Mouse (Mus musculus) CH12.LX (cell line): ENCODE measurements at regions not wholly inside any gene's neighbourhood (a gene's known extent, or its start where the extent isn't known, plus 50 kb on each side); places are given as distances from the start of the nearest gene placed in this dataset.

Experiments used
- DNase-seq: peaks from one replicate; pipeline ENCODE4 v3.0.0-alpha.2; 2013; ENCODE audit errors: extremely low read depth
- H3K27ac ChIP-seq: 2 replicates; pipeline ENCODE4 v1.5.1; 2012; ENCODE audit warnings: low read depth, mild to moderate bottlenecking, control low read depth, moderate library complexity; ENCODE audit not compliant: insufficient read depth
- H3K27me3 ChIP-seq: replicated peaks from 2 replicates; pipeline ENCODE3; 2012; ENCODE audit warnings: inconsistent platforms
- H3K36me3 ChIP-seq, 2 experiments: replicated peaks in 1 of 2; 2 replicates each; pipeline versions ENCODE3 to v1.6.1; 2012; ENCODE audit warnings: inconsistent platforms in 1 of 2, low read length in 1 of 2, mild to moderate bottlenecking in 1 of 2, mixed read lengths in 1 of 2, moderate library complexity in 1 of 2; ENCODE audit not compliant: control insufficient read depth in 1 of 2, insufficient read depth in 1 of 2
- H3K4me1 ChIP-seq, 2 experiments: 2 replicates each; pipeline ENCODE4 v1.6.1; 2012; ENCODE audit warnings: inconsistent platforms in 1 of 2, moderate library complexity in 1 of 2; ENCODE audit not compliant: insufficient read depth in 2 of 2, control insufficient read depth in 1 of 2
- H3K4me2 ChIP-seq: 2 replicates; pipeline ENCODE4 v1.6.1; 2012; ENCODE audit warnings: low read depth, mild to moderate bottlenecking, control low read depth; ENCODE audit not compliant: poor library complexity, insufficient read depth, severe bottlenecking
- H3K4me3 ChIP-seq, 3 experiments: fragments of 150-350 bp in 1 of 3; sonication (generic) in 1 of 3; replicated peaks in 1 of 3; 2 replicates each; pipeline versions ENCODE3 to v1.5.1; 2011 to 2012; ENCODE audit warnings: low read depth in 2 of 3, low read length in 2 of 3, mild to moderate bottlenecking in 2 of 3, moderate library complexity in 2 of 3, control low read depth in 1 of 3, improper control_type of control experiment in 1 of 3, inconsistent platforms in 1 of 3, mixed read lengths in 1 of 3; ENCODE audit not compliant: poor library complexity in 1 of 3
- H3K79me2 ChIP-seq: replicated peaks from 2 replicates; pipeline ENCODE4 v1.6.1; 2012; ENCODE audit warnings: mild to moderate bottlenecking, moderate library complexity; ENCODE audit not compliant: control insufficient read depth, poor library complexity, insufficient read depth, severe bottlenecking; ENCODE audit errors: extremely low read depth
- H3K9ac ChIP-seq: 2 replicates; pipeline ENCODE4 v1.6.1; 2012; ENCODE audit warnings: low read depth, mild to moderate bottlenecking, control low read depth, moderate library complexity; ENCODE audit not compliant: insufficient read depth
- H3K9me3 ChIP-seq: replicated peaks from 2 replicates; pipeline ENCODE3; 2012; ENCODE audit warnings: low read length, inconsistent platforms, mixed read lengths
- BHLHE40 ChIP-seq: IDR thresholded peaks from 2 replicates; pipeline ENCODE4 v1.6.1; 2011; ENCODE audit warnings: mild to moderate bottlenecking, low read depth, low read length, improper control_type of control experiment
- CHD1 ChIP-seq: IDR thresholded peaks from 2 replicates; pipeline ENCODE4 v1.6.1; 2012; ENCODE audit warnings: low read depth, low read length, improper control_type of control experiment, inconsistent platforms
- CHD2 ChIP-seq: IDR thresholded peaks from 2 replicates; pipeline ENCODE4 v1.6.1; 2011; ENCODE audit warnings: low read length, improper control_type of control experiment
- E2F4 ChIP-seq: IDR thresholded peaks from 2 replicates; pipeline ENCODE4 v1.6.1; 2011; ENCODE audit warnings: low read depth, low read length, improper control_type of control experiment; ENCODE audit not compliant: insufficient replicate concordance
- EP300 ChIP-seq: IDR thresholded peaks from 2 replicates; pipeline ENCODE4 v1.6.1; 2011; ENCODE audit warnings: low read length, improper control_type of control experiment
- GABPA ChIP-seq: IDR thresholded peaks from 2 replicates; pipeline ENCODE4 v1.6.1; 2012; ENCODE audit warnings: low read depth, low read length, improper control_type of control experiment, inconsistent platforms; ENCODE audit not compliant: insufficient replicate concordance
- HCFC1 ChIP-seq: IDR thresholded peaks from 2 replicates; pipeline ENCODE4 v1.6.1; 2012; ENCODE audit warnings: low read depth, mild to moderate bottlenecking, inconsistent platforms, low read length, improper control_type of control experiment
- JUN ChIP-seq: IDR thresholded peaks from 2 replicates; pipeline ENCODE4 v1.6.1; 2011; ENCODE audit warnings: low read depth, mild to moderate bottlenecking, low read length, improper control_type of control experiment, moderate library complexity; ENCODE audit not compliant: insufficient read depth
- JUND ChIP-seq: conservative IDR thresholded peaks from 2 replicates; pipeline ENCODE4 v1.6.1; 2011; ENCODE audit warnings: low read depth, low read length, improper control_type of control experiment
- KAT2A ChIP-seq: IDR thresholded peaks from 2 replicates; pipeline ENCODE4 v1.6.1; 2012; ENCODE audit warnings: low read length, improper control_type of control experiment, inconsistent platforms; ENCODE audit not compliant: insufficient replicate concordance
- MAZ ChIP-seq: IDR thresholded peaks from 2 replicates; pipeline ENCODE4 v1.6.1; 2012; ENCODE audit warnings: low read depth, mild to moderate bottlenecking, inconsistent platforms, low read length, improper control_type of control experiment, moderate library complexity
- MEF2A ChIP-seq: IDR thresholded peaks from 2 replicates; pipeline ENCODE4 v1.6.1; 2014; ENCODE audit warnings: low read depth, mild to moderate bottlenecking, inconsistent platforms, low read length, improper control_type of control experiment, borderline replicate concordance
- MXI1 ChIP-seq: IDR thresholded peaks from 2 replicates; pipeline ENCODE4 v1.6.1; 2011; ENCODE audit warnings: mild to moderate bottlenecking, low read depth, low read length, improper control_type of control experiment
- MYC ChIP-seq: IDR thresholded peaks from 2 replicates; pipeline ENCODE4 v1.6.1; 2011; ENCODE audit warnings: low read depth, mild to moderate bottlenecking, improper control_type of control experiment, low read length
- NELFE ChIP-seq: IDR thresholded peaks from 2 replicates; pipeline ENCODE4 v1.6.1; 2011; ENCODE audit warnings: low read depth, low read length, improper control_type of control experiment
- NRF1 ChIP-seq: IDR thresholded peaks from 2 replicates; pipeline ENCODE4 v1.6.1; 2014; ENCODE audit warnings: low read depth, mild to moderate bottlenecking, inconsistent platforms, low read length, improper control_type of control experiment, moderate library complexity
- PAX5 ChIP-seq: IDR thresholded peaks from 2 replicates; pipeline ENCODE4 v1.6.1; 2012; ENCODE audit warnings: low read length, inconsistent platforms, mixed read lengths
- POLR2A ChIP-seq: IDR thresholded peaks from 2 replicates; pipeline ENCODE4 v1.6.1; 2011; ENCODE audit warnings: low read depth, mild to moderate bottlenecking, improper control_type of control experiment, low read length
- POLR2AphosphoS2 ChIP-seq: IDR thresholded peaks from 2 replicates; pipeline ENCODE4 v1.6.1; 2011; ENCODE audit warnings: low read depth, low read length, improper control_type of control experiment
- TBP ChIP-seq: conservative IDR thresholded peaks from 2 replicates; pipeline ENCODE4 v1.6.1; 2011; ENCODE audit warnings: low read depth, low read length, improper control_type of control experiment
- TCF12 ChIP-seq: IDR thresholded peaks from 2 replicates; pipeline ENCODE4 v1.6.1; 2014; ENCODE audit warnings: low read depth, mild to moderate bottlenecking, inconsistent platforms, low read length, improper control_type of control experiment
- UBTF ChIP-seq: IDR thresholded peaks from 2 replicates; pipeline ENCODE4 v1.6.1; 2012; ENCODE audit warnings: low read depth, mild to moderate bottlenecking, inconsistent platforms, low read length, improper control_type of control experiment, moderate library complexity
- USF2 ChIP-seq: conservative IDR thresholded peaks from 2 replicates; pipeline ENCODE4 v1.6.1; 2011; ENCODE audit warnings: low read depth, low read length, improper control_type of control experiment
- ZC3H11A ChIP-seq: IDR thresholded peaks from 2 replicates; pipeline ENCODE4 v1.6.1; 2012; ENCODE audit warnings: low read depth, mild to moderate bottlenecking, inconsistent platforms, low read length, improper control_type of control experiment
- ZKSCAN1 ChIP-seq: IDR thresholded peaks from 2 replicates; pipeline ENCODE4 v1.6.1; 2012; ENCODE audit warnings: low read depth, inconsistent platforms, low read length, improper control_type of control experiment, borderline replicate concordance
- ZNF384 ChIP-seq: IDR thresholded peaks from 2 replicates; pipeline ENCODE4 v1.6.1; 2012; ENCODE audit warnings: low read depth, low read length, improper control_type of control experiment, inconsistent platforms
- dilution Hi-C: fragments of 300-500 bp; cut with MboI; formaldehyde crosslinking; loops from 2 replicates; pipeline ENCODE4 v1.14.3; 2020; ENCODE audit warnings: low sequenced_read_pairs; ENCODE audit not compliant: extremely low pct_unique_long_range_greater_than_20kb, extremely low pct_ligation_motif_present
- in situ Hi-C: fragments of 300-500 bp; cut with MboI; formaldehyde crosslinking; loops from 3 replicates; pipeline ENCODE4 v1.14.3; 2019; ENCODE audit warnings: low sequenced_read_pairs, low pct_ligation_motif_present, low pct_unique_long_range_greater_than_20kb, mixed read lengths

DNA sequence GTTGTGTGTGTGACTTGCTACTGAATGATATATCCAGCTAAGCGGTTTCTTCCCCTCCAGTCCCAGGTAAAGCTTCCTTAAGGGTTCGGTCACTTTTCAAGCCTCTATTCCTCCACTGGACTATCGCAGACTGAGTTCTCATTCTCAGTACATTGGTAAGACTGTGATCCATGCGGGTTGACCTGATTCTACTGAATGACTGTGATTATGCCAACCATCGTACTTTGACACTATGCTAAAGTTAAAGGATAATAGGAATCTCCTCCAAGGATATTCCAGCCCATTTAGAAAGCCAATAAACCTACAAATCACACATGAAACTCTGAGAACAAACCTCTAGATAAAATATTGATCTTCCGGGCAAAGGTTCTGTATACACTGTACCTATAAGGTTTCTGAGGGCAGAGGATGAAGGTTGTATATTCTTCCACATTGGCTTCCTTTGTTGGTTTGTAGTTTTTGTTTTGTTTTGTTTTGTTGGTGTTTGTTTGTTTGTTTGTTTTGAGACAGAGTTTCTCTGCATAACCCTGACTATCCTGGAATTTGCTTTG lies 223.7 kb upstream of the Zpld1 start:
- TF ChIP-seq UBTF: no peak
- no peak for TF ChIP-seq CHD1
- no peak for TF ChIP-seq MAZ
- TF ChIP-seq NELFE: no peak
- no peak for TF ChIP-seq MYC
- no peak for TF ChIP-seq ZNF384
- TF ChIP-seq CHD2: no peak
- no peak for TF ChIP-seq GABPA
- TF ChIP-seq NRF1: no peak
- no peak for TF ChIP-seq ZKSCAN1
- TF ChIP-seq, all 38 proteins: peak for 0
- dilution Hi-C loops (no loop called here), in situ Hi-C loops (loop anchor here (5.0 kb wide), 1 partner anchor 326 kb away; no protein-coding TSS in a partner anchor)
- Histone ChIP-seq H3K4me2 (no peak overlapping the region), H3K36me3 (no peaks in the 10 kb centered on the region), H3K79me2 (no peaks in the 10 kb centered on the region), H3K27ac (no peak overlapping the region), H3K27me3 (no peaks in the 10 kb centered on the region), H3K4me1 (peaks cover 9% of the 10 kb centered on the region in 2 experiments), H3K4me3 (no peak overlapping the region), H3K9ac (no peak overlapping the region), H3K9me3 (no peaks in the 10 kb centered on the region)
- DNase-seq: no peak

GRCm38 (mm10) chr16:55520077-55520476 lies 222.3 kb upstream of the Zpld1 start:
- DNase-seq: no peak
- Histone ChIP-seq H3K36me3 (no peaks in the 10 kb centered on the region), H3K4me2 (no peak overlapping the region), H3K79me2 (no peaks in the 10 kb centered on the region), H3K9me3 (no peaks in the 10 kb centered on the region), H3K27ac (no peak overlapping the region), H3K4me3 (no peak overlapping the region), H3K4me1 (peaks cover 5% of the 10 kb centered on the region in 2 experiments), H3K27me3 (no peaks in the 10 kb centered on the region), H3K9ac (no peak overlapping the region)
- TF ChIP-seq MYC (no peak), MXI1 (peak; percentile 2; the same call in 1 of the 2 replicates), ZNF384 (no peak), POLR2A (no peak)
- in situ Hi-C loops: loop anchor here (5.0 kb wide), 1 partner anchor 327 kb away; no protein-coding TSS in a partner anchor
- dilution Hi-C loops: no loop called here

GRCm38 (mm10) chr16:55519646-55520045 lies 221.9 kb upstream of the Zpld1 start:
- DNase-seq: peak; percentile 77
- dilution Hi-C loops (no loop called here), in situ Hi-C loops (loop anchor here (5.0 kb wide), 1 partner anchor 328 kb away; no protein-coding TSS in a partner anchor)
- peaks cover 5% of the 10 kb centered on the region in 2 experiments for H3K4me1 ChIP-seq
- H3K27ac ChIP-seq: no peak overlapping the region
- no peaks in the 10 kb centered on the region for H3K79me2 ChIP-seq
- H3K36me3 ChIP-seq: no peaks in the 10 kb centered on the region
- no peak overlapping the region for H3K9ac ChIP-seq
- no peaks in the 10 kb centered on the region for H3K9me3 ChIP-seq
- H3K27me3 ChIP-seq: no peaks in the 10 kb centered on the region
- no peak overlapping the region for H3K4me2 ChIP-seq
- no peak overlapping the region for H3K4me3 ChIP-seq
- no peak for TF ChIP-seq POLR2AphosphoS2
- TF ChIP-seq ZKSCAN1: no peak
- TF ChIP-seq JUN: no peak
- no peak for TF ChIP-seq TCF12
- TF ChIP-seq KAT2A: no peak
- no peak for TF ChIP-seq USF2
- no peak for TF ChIP-seq EP300
- no peak for TF ChIP-seq TBP
- TF ChIP-seq MYC: peak; percentile 64
- TF ChIP-seq BHLHE40: no peak; the same call in 1 of the 2 replicates
- TF ChIP-seq MEF2A: no peak
- peak; percentile 60 for TF ChIP-seq JUND
- peak; percentile 100 for TF ChIP-seq ZC3H11A
- TF ChIP-seq CHD2: no peak
- no peak for TF ChIP-seq E2F4
- TF ChIP-seq HCFC1: no peak
- no peak for TF ChIP-seq PAX5
